Mouse (Mus musculus): ENCODE results near the gene Mvb12a. TPM values are rescaled to one million over a fixed set of nuclear protein-coding genes. Genes with fewer than 3 reads are reported as not detected.
"Not testable (repeated sequence)": the region's sequence is repeated elsewhere in the genome, so short reads cannot be mapped to it uniquely, and the experiment has no call there.

Gene Mvb12a
- polyA plus RNA-seq, 1 experiment from 2014 or later, result 61.6 TPM

DNA sequence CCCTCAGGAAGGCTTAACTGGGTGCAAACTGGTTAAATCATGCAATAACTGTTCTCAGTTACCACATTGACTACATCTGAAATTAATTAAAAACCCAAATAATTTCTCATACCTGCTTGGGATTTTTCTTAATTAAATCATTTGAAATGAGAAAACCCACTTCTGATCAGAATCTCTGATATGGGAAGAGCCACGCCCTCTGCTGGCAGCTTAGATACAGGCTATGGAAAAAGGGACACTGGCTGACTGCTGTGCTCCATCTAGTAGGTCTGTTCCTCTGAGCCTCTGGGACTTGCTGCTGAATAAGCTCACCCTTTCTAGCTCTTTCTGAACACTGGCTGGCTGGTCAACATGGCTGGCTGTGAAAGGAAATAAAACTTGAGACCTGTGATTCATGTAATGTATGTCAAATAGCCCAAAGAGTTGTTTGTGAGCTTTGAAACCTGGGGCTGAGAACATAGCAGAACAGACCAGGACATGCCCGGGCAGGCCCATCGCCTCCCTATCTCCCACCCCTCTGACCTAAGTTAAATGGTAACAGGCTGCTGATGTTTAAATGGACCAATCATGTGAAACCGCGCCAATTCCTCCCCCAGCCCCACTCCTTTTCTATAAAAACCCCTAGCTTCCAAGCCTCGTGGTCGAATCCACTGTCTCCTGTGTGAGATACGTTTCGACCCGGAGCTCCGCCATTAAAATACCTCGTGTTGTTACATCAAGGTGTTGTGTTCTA is 11.8 kb upstream of the Mvb12a start:
- not testable (repeated sequence) for ATAC-seq (replicated peaks); H3K9ac ChIP-seq
- WGBS, result 69% methylated on average over 6 of the region's 12 CpGs

DNA sequence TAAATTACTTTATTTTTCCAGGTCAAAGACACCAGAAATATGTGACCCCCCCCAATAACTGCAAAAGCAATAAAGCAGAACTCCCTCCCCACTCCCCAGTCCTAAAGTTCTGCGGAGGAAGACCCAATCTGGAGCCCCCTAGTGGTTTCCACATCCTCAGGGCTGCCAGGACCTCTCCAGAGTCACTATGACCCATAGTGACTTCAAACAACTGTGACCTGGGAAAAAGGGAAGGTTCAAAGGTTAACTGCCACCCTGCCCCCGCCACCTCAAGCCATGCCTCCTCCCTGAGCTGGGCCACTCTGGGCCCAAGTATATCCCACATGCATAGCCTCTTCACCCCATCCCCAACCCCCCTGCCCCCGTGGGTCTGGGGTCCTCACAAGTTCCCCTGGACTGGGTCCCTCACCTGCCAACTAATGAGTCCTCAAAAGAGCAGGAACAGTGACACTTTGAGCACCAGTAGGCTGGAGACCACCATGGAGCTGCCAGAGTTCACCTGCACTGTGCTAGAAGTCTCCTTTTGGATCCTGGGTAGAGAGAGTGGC is 8.4 kb upstream of the Mvb12a start:
- Histone ChIP-seq H3K27me3 (replicated peaks) (peaks cover 20% of the 10 kb centered on the region), H3K4me1 (peaks cover 8% of the 10 kb centered on the region), H3K27ac (no peak overlapping the region), H3K9ac (no peak overlapping the region), H3K4me3 (no peak overlapping the region), H3K36me3 (replicated peaks) (no peaks in the 10 kb centered on the region), H3K4me2 (no peak overlapping the region), H3K9me3 (no peaks in the 10 kb centered on the region)
- no peak for ATAC-seq (replicated peaks)
- 50% methylated on average over 3 of the region's 3 CpGs for WGBS

More for the DNA sequence above, 11.8 kb upstream of the Mvb12a start:
- not testable (repeated sequence) for H3K4me3 ChIP-seq; H3K4me2 ChIP-seq; H3K9me3 ChIP-seq; H3K27ac ChIP-seq; H3K4me1 ChIP-seq; H3K36me3 ChIP-seq (replicated peaks)
- H3K27me3 ChIP-seq (replicated peaks), result peaks cover 15% of the 10 kb centered on the region

DNA sequence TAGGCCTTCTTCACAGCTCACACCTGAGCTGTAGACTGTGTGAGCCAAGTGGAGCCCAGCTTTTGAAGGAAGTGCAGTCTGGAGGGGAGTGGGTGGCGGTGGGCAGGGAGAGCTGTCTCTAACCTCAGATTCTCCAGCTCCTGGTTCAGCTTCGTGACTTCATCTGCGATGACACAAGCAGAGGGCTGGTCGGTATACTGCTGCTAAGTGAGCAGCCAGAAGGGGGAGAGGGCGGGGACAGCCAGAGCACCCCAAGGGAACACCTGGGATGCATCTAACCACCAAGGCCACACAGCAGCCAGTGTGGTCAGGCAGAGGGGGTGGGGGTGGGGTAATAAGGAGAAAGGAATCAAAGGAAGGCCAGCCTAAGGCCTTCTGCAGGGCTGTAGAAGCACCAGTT is 7.1 kb upstream of the Mvb12a start:
- Histone ChIP-seq H3K36me3 (replicated peaks) (no peaks in the 10 kb centered on the region), H3K27me3 (replicated peaks) (peaks cover 20% of the 10 kb centered on the region), H3K9me3 (no peaks in the 10 kb centered on the region), H3K4me3 (no peak overlapping the region), H3K27ac (no peak overlapping the region), H3K4me1 (peaks cover 8% of the 10 kb centered on the region), H3K4me2 (no peak overlapping the region), H3K9ac (no peak overlapping the region)
- no peak for ATAC-seq (replicated peaks)
- 73% methylated on average over 5 of the region's 5 CpGs for WGBS

DNA sequence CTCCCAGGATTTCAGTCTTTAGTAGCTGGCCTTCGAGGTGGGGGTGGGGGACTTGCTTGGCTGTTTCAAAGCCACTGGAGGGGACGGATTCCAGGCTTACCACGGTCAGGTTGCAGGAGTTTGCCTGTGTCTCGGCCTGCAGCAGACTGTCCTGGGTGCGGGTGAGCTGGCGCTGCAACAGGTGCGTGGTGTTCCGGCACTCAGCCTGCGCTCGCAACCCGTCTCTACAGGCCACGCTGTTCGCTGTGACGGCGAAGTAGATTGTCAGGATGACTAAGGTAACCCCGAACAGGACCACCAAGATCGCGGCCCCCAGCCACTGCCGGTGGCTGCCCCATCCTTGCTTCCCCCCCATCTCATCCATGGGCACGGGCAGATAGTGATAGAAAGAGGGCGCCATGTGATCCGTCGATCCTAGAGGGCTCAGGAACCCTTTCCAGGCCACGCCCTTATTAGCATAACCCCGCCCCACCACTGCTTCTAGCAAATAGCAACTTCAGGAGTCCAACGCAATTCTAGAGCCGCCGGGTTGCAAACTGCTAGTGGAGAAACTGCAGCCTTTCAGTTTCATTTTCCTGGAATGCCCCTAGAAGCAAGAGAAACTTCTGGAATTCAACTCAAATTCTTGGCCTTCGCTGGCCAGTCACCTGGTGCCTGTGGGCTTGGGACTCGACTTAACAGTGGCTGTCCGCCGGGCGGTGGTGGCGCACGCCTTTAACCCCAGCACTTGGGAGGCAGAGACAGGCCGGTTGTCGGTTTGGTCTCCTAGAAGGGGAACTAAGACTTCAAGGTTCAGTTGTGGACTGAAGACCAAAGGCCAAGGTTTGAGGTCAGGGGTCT is 5.5 kb upstream of the Mvb12a start, which contains the start of gene Bst2:
Gene Bst2 (minus strand): TSS at position 429 of the 840 bp plus-strand sequence.
- Histone ChIP-seq H3K9me3 (no peaks in the 10 kb centered on the region), H3K4me2 (peak within 1 kb of the TSS; percentile 46), H3K9ac (no peak within 1 kb of the TSS), H3K36me3 (replicated peaks) (no peaks in the 10 kb centered on the region), H3K27me3 (replicated peaks) (peaks cover 20% of the 10 kb centered on the region), H3K4me1 (peaks cover 8% of the 10 kb centered on the region), H3K4me3 (peak within 1 kb of the TSS; percentile 26), H3K27ac (no peak within 1 kb of the TSS)
- no peak for ATAC-seq (replicated peaks)
- WGBS, result 4% methylated on average over 37 of the region's 37 CpGs

DNA sequence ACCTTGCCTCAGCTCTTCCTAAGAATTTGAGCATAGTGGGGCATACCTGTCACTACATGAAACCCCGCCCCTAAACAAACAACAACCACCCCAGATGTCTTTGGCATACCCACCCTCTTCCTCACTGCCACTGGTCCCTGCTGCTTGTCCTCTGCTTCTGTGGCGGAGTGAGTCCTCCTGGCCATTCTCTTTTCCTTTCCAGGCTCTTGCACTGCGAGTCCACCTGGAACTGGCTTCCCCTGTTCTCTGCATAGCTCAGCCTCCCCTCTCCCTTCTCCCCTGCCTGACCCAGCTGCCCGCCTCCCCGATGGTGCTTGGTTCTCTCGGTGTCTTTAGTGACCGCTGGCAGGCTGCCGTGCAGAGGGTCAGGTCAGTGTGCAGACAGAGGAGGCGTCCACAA is 1.0 kb downstream of the Mvb12a start:
- Histone ChIP-seq H3K36me3 (replicated peaks) (peaks cover 17% of the 10 kb centered on the region), H3K4me2 (peak overlapping the region; percentile 73), H3K27ac (no peak overlapping the region), H3K27me3 (replicated peaks) (no peaks in the 10 kb centered on the region), H3K9me3 (no peaks in the 10 kb centered on the region), H3K4me1 (peaks cover 11% of the 10 kb centered on the region), H3K4me3 (peak overlapping the region; percentile 80), H3K9ac (peak overlapping the region; percentile 89)
- no peak for ATAC-seq (replicated peaks)
- WGBS, result 90% methylated on average over 9 of the region's 9 CpGs

DNA sequence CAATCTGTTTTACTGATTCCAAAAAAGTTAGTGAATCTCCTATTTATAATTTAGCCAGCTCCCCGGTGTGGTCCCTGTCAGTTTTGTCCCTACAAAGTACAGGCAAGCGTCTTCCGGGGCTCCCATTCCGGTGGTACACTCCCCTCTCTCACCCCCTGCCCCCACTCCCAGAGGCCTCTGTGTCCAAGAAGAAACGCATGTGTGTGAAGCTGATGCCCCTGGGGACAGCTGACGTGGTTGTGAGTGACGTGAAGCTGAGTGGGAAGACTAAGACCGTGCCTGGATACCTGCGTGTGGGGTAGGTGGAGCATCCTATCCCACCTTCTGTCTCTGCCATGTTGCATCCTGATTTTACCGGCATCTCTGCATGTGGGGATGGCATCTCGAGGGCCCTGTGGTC is 2.3 kb downstream of the Mvb12a start:
- Histone ChIP-seq H3K4me3 (no peak overlapping the region), H3K9ac (no peak overlapping the region), H3K4me2 (no peak overlapping the region), H3K4me1 (peaks cover 11% of the 10 kb centered on the region), H3K27me3 (replicated peaks) (no peaks in the 10 kb centered on the region), H3K27ac (no peak overlapping the region), H3K9me3 (no peaks in the 10 kb centered on the region), H3K36me3 (replicated peaks) (peaks cover 19% of the 10 kb centered on the region)
- ATAC-seq (replicated peaks), result no peak
- 90% methylated on average over 11 of the region's 11 CpGs for WGBS

DNA sequence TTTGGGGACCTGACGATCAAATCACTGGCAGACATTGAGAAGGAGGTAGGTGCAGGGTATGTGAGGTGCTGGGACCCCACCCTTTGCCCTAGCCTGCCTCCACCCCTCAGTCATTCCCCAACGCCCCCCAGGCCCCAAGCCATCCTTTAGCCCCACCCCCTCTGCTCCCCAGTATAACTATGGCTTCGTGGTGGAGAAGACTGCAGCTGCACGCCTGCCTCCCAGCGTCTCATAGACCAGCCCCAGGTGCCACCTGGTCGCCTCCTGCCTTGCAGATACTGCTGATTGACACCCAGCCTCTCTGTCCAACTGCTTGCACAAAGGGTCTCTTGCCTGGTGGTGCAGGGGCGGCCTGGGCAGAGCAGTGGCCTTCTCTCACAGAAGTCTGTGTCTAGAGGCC is 4.9 kb downstream of the Mvb12a start:
- WGBS, result 84% methylated on average over 7 of the region's 7 CpGs
- H3K4me1 ChIP-seq, result peaks cover 11% of the 10 kb centered on the region
- no peaks in the 10 kb centered on the region for H3K27me3 ChIP-seq (replicated peaks)
- ATAC-seq (replicated peaks), result no peak
- no peak overlapping the region for H3K27ac ChIP-seq
- no peak overlapping the region for H3K4me2 ChIP-seq
- H3K4me3 ChIP-seq, result no peak overlapping the region
- no peaks in the 10 kb centered on the region for H3K9me3 ChIP-seq
- peaks cover 19% of the 10 kb centered on the region for H3K36me3 ChIP-seq (replicated peaks)
- H3K9ac ChIP-seq, result no peak overlapping the region

DNA sequence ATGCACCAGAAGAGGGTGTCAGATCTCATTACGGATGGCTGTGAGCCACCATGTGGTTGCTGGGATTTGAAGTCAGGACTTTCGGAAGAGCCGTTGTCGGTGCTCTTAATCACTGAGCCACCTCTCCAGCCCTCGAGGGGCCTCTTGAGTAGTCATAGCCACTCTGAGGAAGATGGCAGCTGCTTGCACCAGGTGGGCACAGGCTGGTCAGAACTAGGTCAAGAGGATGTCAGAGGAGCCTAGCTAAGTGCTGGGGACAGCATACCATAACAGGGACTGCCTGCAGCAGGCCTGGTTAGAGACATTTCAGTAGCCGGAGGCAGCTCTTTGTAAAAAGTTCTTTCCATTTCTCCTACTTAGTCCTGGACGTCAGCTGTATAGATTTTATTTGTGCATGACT is 8.0 kb downstream of the Mvb12a start:
- no peak overlapping the region for H3K9ac ChIP-seq
- no peak overlapping the region for H3K27ac ChIP-seq
- H3K4me3 ChIP-seq, result no peak overlapping the region
- 68% methylated on average over 7 of the region's 7 CpGs for WGBS
- no peak overlapping the region for H3K4me2 ChIP-seq
- ATAC-seq (replicated peaks), result no peak
- peaks cover 15% of the 10 kb centered on the region for H3K36me3 ChIP-seq (replicated peaks)
- peaks cover 1% of the 10 kb centered on the region; the same call in 1 of the 2 replicates for H3K27me3 ChIP-seq (replicated peaks)
- H3K4me1 ChIP-seq, result no peaks in the 10 kb centered on the region
- H3K9me3 ChIP-seq, result no peaks in the 10 kb centered on the region

DNA sequence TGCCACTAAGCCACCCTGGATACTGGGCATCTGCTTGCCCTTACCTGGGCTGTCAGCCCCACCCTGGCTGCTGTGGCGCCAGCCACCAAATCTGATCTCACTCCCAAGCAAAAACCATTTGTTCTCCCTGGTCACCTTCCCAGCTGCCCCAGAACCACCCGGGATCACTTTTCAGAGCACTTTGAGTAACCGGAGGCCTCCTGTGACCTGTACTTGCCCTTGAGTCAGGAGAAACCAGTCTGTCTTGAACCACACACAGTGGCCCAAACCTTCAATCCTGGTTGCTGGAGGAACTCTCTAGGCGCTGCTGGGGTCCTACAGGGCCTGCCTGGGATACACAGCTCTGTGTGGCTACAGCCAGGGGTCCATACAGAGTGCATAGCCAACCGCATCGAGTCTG is 10.0 kb downstream of the Mvb12a start:
- Histone ChIP-seq H3K9ac (no peak overlapping the region), H3K4me1 (no peaks in the 10 kb centered on the region), H3K4me3 (no peak overlapping the region), H3K9me3 (no peaks in the 10 kb centered on the region), H3K4me2 (no peak overlapping the region), H3K27me3 (replicated peaks) (peaks cover 18% of the 10 kb centered on the region), H3K36me3 (replicated peaks) (peaks cover 5% of the 10 kb centered on the region), H3K27ac (no peak overlapping the region)
- ATAC-seq (replicated peaks), result no peak
- 78% methylated on average over 6 of the region's 6 CpGs for WGBS

DNA sequence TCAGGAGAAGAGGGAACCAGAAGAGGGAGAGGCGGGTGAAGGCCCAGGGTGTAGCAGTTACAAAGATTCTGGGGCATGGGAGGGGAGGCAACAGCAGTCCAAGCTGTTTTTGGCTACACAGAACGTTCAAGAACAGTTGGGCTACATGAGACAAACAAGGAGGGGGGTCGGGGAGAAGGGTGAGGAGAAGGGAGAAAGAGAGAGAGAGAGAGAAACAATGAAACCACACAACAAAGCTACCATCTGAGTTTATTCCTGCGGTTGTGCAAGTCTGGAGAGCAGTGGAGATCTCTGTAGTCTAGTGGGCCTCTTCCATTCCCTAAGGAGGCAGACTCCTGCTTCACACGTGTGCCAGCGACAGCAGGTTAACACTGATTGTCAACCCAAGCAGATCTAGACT is 11.3 kb downstream of the Mvb12a start:
- no peaks in the 10 kb centered on the region for H3K9me3 ChIP-seq
- H3K4me3 ChIP-seq, result no peak overlapping the region
- H3K27ac ChIP-seq, result no peak overlapping the region
- H3K27me3 ChIP-seq (replicated peaks), result peaks cover 30% of the 10 kb centered on the region
- peaks cover 9% of the 10 kb centered on the region; the same call in 1 of the 2 replicates for H3K4me1 ChIP-seq
- H3K4me2 ChIP-seq, result no peak overlapping the region
- H3K36me3 ChIP-seq (replicated peaks), result no peaks in the 10 kb centered on the region
- WGBS, result 76% methylated on average over 6 of the region's 6 CpGs
- ATAC-seq (replicated peaks), result no peak
- no peak overlapping the region for H3K9ac ChIP-seq

DNA sequence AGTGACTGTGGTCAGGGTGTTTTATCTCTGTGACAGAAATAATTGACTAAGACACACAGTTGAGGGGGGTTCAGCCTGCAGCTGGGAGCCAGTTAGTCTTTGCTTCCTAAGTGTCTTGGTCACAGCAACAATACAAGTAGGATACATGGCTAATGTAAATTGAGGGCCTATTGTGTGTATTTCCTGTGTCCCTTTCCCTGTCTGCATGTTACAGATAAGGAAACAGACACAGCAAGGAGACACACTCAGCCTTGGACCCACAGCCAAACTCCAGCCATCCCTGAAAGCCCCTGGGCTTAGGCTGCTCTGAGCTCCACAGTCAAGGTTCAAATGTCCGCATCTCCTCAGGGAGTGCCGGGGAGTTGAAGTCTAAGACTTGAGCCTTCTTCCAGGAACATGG is 11.9 kb downstream of the Mvb12a start:
- Histone ChIP-seq H3K4me2 (no peak overlapping the region), H3K4me1 (peaks cover 10% of the 10 kb centered on the region; the same call in 1 of the 2 replicates), H3K27me3 (replicated peaks) (peaks cover 36% of the 10 kb centered on the region), H3K9ac (no peak overlapping the region), H3K36me3 (replicated peaks) (no peaks in the 10 kb centered on the region), H3K4me3 (no peak overlapping the region), H3K27ac (no peak overlapping the region), H3K9me3 (no peaks in the 10 kb centered on the region)
- WGBS, result 86% methylated on average over 2 of the region's 2 CpGs
- ATAC-seq (replicated peaks), result no peak

Measured in midbrain, embryonic 15.5 days (tissue).